ENCODE assay signal across 8 mouse cellular contexts in genomic region chr13:41606081-41607000, GRCm38 (mm10). TPM values are rescaled to one million over a fixed set of nuclear protein-coding genes. Genes with fewer than 3 reads are reported as not detected.
DNase-seq lines count a peak whose midpoint lies in the region; ATAC-seq and TF ChIP-seq lines count a peak whose summit lies in the region.

No protein-coding gene starts in this region.

- WGBS in limb, embryonic 13.5 days: 3% methylated on average over 50 of the region's 67 CpGs
- WGBS in midbrain, postnatal 0 days: 4% methylated on average over 32 of the region's 67 CpGs
- 2% methylated on average over 56 of the region's 67 CpGs for whole genome bisulfite sequencing in stomach, embryonic 15.5 days

- no peak for TF ChIP-seq CTCF in gastrocnemius, adult 2 months (IDR thresholded peaks at IDR 0.05)
- TF ChIP-seq CTCF in midbrain, postnatal 0 days (IDR thresholded peaks at IDR 0.05): no peak

- ATAC-seq in limb, embryonic 13.5 days (ENCODE audit: low FRiP score, low read depth): no peak
- peak; percentile 53 for ATAC-seq in midbrain, postnatal 0 days (ENCODE audit: low FRiP score)
- no peak for ATAC-seq in stomach, embryonic 15.5 days (ENCODE audit: insufficient read depth, low FRiP score, low read depth)

- intact Hi-C loops in gastrocnemius, adult 2 months (cut with DNase I): no loop called here

- H3K27me3 ChIP-seq in limb, embryonic 13.5 days: no peaks in the 10 kb centered on the region
- H3K27me3 ChIP-seq in midbrain, postnatal 0 days (ENCODE audit: insufficient read depth, low read length): no peaks in the 10 kb centered on the region
- no peaks in the 10 kb centered on the region for H3K27me3 ChIP-seq in stomach, embryonic 15.5 days (replicated peaks)

- no peaks in the 10 kb centered on the region for H3K9me3 ChIP-seq in limb, embryonic 13.5 days
- no peaks in the 10 kb centered on the region for H3K9me3 ChIP-seq in midbrain, postnatal 0 days (ENCODE audit: low read length)
- no peaks in the 10 kb centered on the region for H3K9me3 ChIP-seq in stomach, embryonic 15.5 days

- peak overlapping the region; percentile 99 for H3K27ac ChIP-seq in gastrocnemius, adult 2 months
- peak overlapping the region; percentile 39; the same call in 1 of the 2 replicates for H3K27ac ChIP-seq in limb, embryonic 13.5 days
- peak overlapping the region; percentile 94 for H3K27ac ChIP-seq in midbrain, postnatal 0 days (ENCODE audit: low read depth, low read length)
- peak overlapping the region; percentile 86 for H3K27ac ChIP-seq in stomach, embryonic 15.5 days

- H3K36me3 ChIP-seq in limb, embryonic 13.5 days: no peaks in the 10 kb centered on the region
- no peaks in the 10 kb centered on the region for H3K36me3 ChIP-seq in midbrain, postnatal 0 days (ENCODE audit: insufficient read depth, low read length)
- H3K36me3 ChIP-seq in stomach, embryonic 15.5 days: no peaks in the 10 kb centered on the region

- DNase-seq in right cerebral cortex, adult 18-20 months: peak; percentile 58
- DNase-seq in right cerebral cortex, postnatal 25 days: no peak
- peak; percentile 75 to 78 for DNase-seq in cerebellum, postnatal 25 days
- DNase-seq in gastrocnemius, adult 2 months: peak; percentile 74
- DNase-seq in induced T-regulatory cell, adult 2 months (ENCODE audit: low read depth): peak; percentile 82
- peak; percentile 28 for DNase-seq in midbrain, postnatal 0 days (ENCODE audit: low spot score)

- H3K9ac ChIP-seq in limb, embryonic 13.5 days: peak overlapping the region; percentile 90
- peak overlapping the region; percentile 99 for H3K9ac ChIP-seq in midbrain, postnatal 0 days (replicated peaks; ENCODE audit: low read length, poor library complexity, severe bottlenecking)
- H3K9ac ChIP-seq in stomach, embryonic 15.5 days: peak overlapping the region; percentile 62; the same call in 1 of the 2 replicates

- H3K4me1 ChIP-seq in limb, embryonic 13.5 days: peaks cover 15% of the 10 kb centered on the region
- H3K4me1 ChIP-seq in midbrain, postnatal 0 days (ENCODE audit: insufficient read depth, low read length): peaks cover 10% of the 10 kb centered on the region; the same call in 1 of the 2 replicates
- H3K4me1 ChIP-seq in stomach, embryonic 15.5 days: no peaks in the 10 kb centered on the region

- H3K4me2 ChIP-seq in limb, embryonic 13.5 days (replicated peaks): peak overlapping the region; percentile 80
- peak overlapping the region; percentile 68 for H3K4me2 ChIP-seq in midbrain, postnatal 0 days (ENCODE audit: low read depth, low read length, poor library complexity, severe bottlenecking)
- H3K4me2 ChIP-seq in stomach, embryonic 15.5 days: peak overlapping the region; percentile 76

- H3K4me3 ChIP-seq in gastrocnemius, adult 2 months: peak overlapping the region; percentile 80
- peak overlapping the region; percentile 86 for H3K4me3 ChIP-seq in limb, embryonic 13.5 days
- peak overlapping the region; percentile 90 for H3K4me3 ChIP-seq in midbrain, postnatal 0 days (ENCODE audit: low read depth, low read length)
- H3K4me3 ChIP-seq in stomach, embryonic 15.5 days (replicated peaks): peak overlapping the region; percentile 90

RNA-seq across cellular contexts. Expression of gene Tmem170b, which starts 0.6 kb away (rescaled TPM):
- 10 to 100 TPM; 24.8 to 29.0 TPM for total RNA-seq in gastrocnemius, adult 2 months (2021)
- 10.4 and 11.6 TPM in 2 replicates for polyA plus RNA-seq in limb, embryonic 13.5 days (2015; fragmentation: Nextera tagmentation; extraction: Ambion mirVana)
- total RNA-seq in midbrain, postnatal 0 days (2014; rRNA removed): 33.2 and 39.3 TPM in 2 replicates
- polyA plus RNA-seq in midbrain, postnatal 0 days (2015; fragmentation: Nextera tagmentation; extraction: Ambion mirVana): 37.4 and 39.3 TPM in 2 replicates
- polyA plus RNA-seq in stomach, embryonic 15.5 days (2015; fragmentation: Nextera tagmentation; extraction: Ambion mirVana): 9.2 and 9.5 TPM in 2 replicates

Comparison
In these comparisons a context has a peak if more than half of its experiments do, and no peak if none do; other contexts are left out.
1. H3K27ac ChIP-seq: peak in every context shown above with its lines; median percentile 99 in gastrocnemius, adult 2 months; 94 in midbrain, postnatal 0 days; 86 in stomach, embryonic 15.5 days; 39 in limb, embryonic 13.5 days.